Mouse (Mus musculus) kidney, postnatal 36 days (tissue): ENCODE data around the gene Tesc.

ENCODE experiments used
- DNase-seq, 2 experiments: peaks; one replicate each; pipeline ENCODE4 v3.0.0; 2021 to 2022; ENCODE audit warnings: mixed read lengths in 2 of 2

Gene Tesc

GRCm38 (mm10) chr5:118079354-118079753 lies 51.8 kb downstream of the Tesc start:
- no peak for DNase-seq

GRCm38 (mm10) chr5:118079839-118080250 lies 52.3 kb downstream of the Tesc start:
- DNase-seq, result no peak

GRCm38 (mm10) chr5:118081374-118081949 lies 53.9 kb downstream of the Tesc start:
- DNase-seq, result no peak

- no peak for DNase-seq
Measured at GRCm38 (mm10) chr5:118081996-118082395, 54.5 kb downstream of the Tesc start.

- DNase-seq, result no peak
Measured at GRCm38 (mm10) chr5:118083060-118083638, 55.6 kb downstream of the Tesc start.

GRCm38 (mm10) chr5:118084171-118084727 lies 56.7 kb downstream of the Tesc start:
- DNase-seq, result no peak

GRCm38 (mm10) chr5:118085313-118085712 lies 57.8 kb downstream of the Tesc start:
- DNase-seq, result no peak

- DNase-seq, result no peak
Measured at GRCm38 (mm10) chr5:118086956-118087355, 59.4 kb downstream of the Tesc start.

- peak in 1 of 2 experiments; percentile 22 for DNase-seq
Measured at GRCm38 (mm10) chr5:118089102-118089501, 61.6 kb downstream of the Tesc start.

- no peak for DNase-seq
Measured at GRCm38 (mm10) chr5:118090101-118090500, 62.6 kb downstream of the Tesc start.

- peak in 1 of 2 experiments; percentile 71 for DNase-seq
Measured at GRCm38 (mm10) chr5:118090837-118091236, 63.3 kb downstream of the Tesc start.

GRCm38 (mm10) chr5:118093321-118094035 lies 65.9 kb downstream of the Tesc start:
- no peak for DNase-seq

GRCm38 (mm10) chr5:118095433-118095832 lies 67.9 kb downstream of the Tesc start:
- DNase-seq, result no peak

- no peak for DNase-seq
Measured at GRCm38 (mm10) chr5:118095849-118096248, 68.3 kb downstream of the Tesc start.

- no peak for DNase-seq
Measured at GRCm38 (mm10) chr5:118096317-118096716, 68.8 kb downstream of the Tesc start.

- no peak for DNase-seq
Measured at GRCm38 (mm10) chr5:118099069-118099869, 71.7 kb downstream of the Tesc start.

GRCm38 (mm10) chr5:118099870-118100478 lies 72.4 kb downstream of the Tesc start:
- DNase-seq, result no peak

- peak; percentile 16 to 25 for DNase-seq
Measured at GRCm38 (mm10) chr5:118105536-118105935, 78.0 kb downstream of the Tesc start.

GRCm38 (mm10) chr5:118106667-118107066 lies 79.1 kb downstream of the Tesc start:
- DNase-seq, result no peak

- DNase-seq, result peak in 1 of 2 experiments; percentile 22
Measured at GRCm38 (mm10) chr5:118108124-118108793, 80.7 kb downstream of the Tesc start.

GRCm38 (mm10) chr5:118108794-118109440 lies 81.4 kb downstream of the Tesc start:
- DNase-seq, result no peak
